Mouse (Mus musculus) ES-E14 (cell line): Measurements from ENCODE around the gene Grap. TPM values are rescaled to one million over a fixed set of nuclear protein-coding genes. Genes with fewer than 3 reads are reported as not detected.

ENCODE experiments used
- DNase-seq: peaks from one replicate; pipeline ENCODE4 v3.0.0-alpha.2; 2013; ENCODE audit warnings: low read depth, low spot score
- H3K27ac ChIP-seq: 2 replicates; pipeline ENCODE4 v1.5.1; 2012; ENCODE audit warnings: low read depth, mild to moderate bottlenecking, low read length, moderate library complexity, mixed read lengths; ENCODE audit not compliant: poor library complexity, insufficient read depth, severe bottlenecking
- H3K36me3 ChIP-seq: 2 replicates; pipeline ENCODE4 v1.6.1; 2012; ENCODE audit warnings: mild to moderate bottlenecking, low read length, moderate library complexity, mixed read lengths; ENCODE audit not compliant: control insufficient read depth, poor library complexity, insufficient read depth, severe bottlenecking
- H3K4me1 ChIP-seq, 2 experiments: fragments of 150-350 bp in 1 of 2; sonication (generic) in 1 of 2; 2 replicates each; pipeline ENCODE4 v1.6.1; 2012; ENCODE audit warnings: low read length in 2 of 2, mild to moderate bottlenecking in 1 of 2, mixed read lengths in 1 of 2; ENCODE audit not compliant: control insufficient read depth in 2 of 2, insufficient read depth in 2 of 2, poor library complexity in 1 of 2
- H3K4me3 ChIP-seq, 2 experiments: fragments of 150-350 bp in 1 of 2; sonication (generic) in 1 of 2; 2 replicates each; pipeline ENCODE4 v1.5.1; 2012; ENCODE audit warnings: low read length in 2 of 2, low read depth in 1 of 2, mild to moderate bottlenecking in 1 of 2, mixed read lengths in 1 of 2; ENCODE audit not compliant: insufficient read depth in 1 of 2, poor library complexity in 1 of 2, severe bottlenecking in 1 of 2
- H3K9ac ChIP-seq: 2 replicates; pipeline ENCODE4 v1.6.1; 2012; ENCODE audit warnings: low read depth, mild to moderate bottlenecking, low read length, mixed read lengths; ENCODE audit not compliant: poor library complexity, insufficient read depth, severe bottlenecking
- H3K9me3 ChIP-seq: fragments of 150-350 bp; sonication (generic); 2 replicates; pipeline ENCODE4 v1.6.1; 2012; ENCODE audit warnings: low read depth, mild to moderate bottlenecking, low read length; ENCODE audit not compliant: control insufficient read depth, insufficient read depth
- CHD2 ChIP-seq: IDR thresholded peaks from 2 replicates; pipeline ENCODE4 v1.6.1; 2014; ENCODE audit warnings: mild to moderate bottlenecking, low read depth, low read length, inconsistent platforms
- HCFC1 ChIP-seq: IDR thresholded peaks from 2 replicates; pipeline ENCODE4 v1.6.1; 2012; ENCODE audit warnings: low read length, inconsistent platforms, borderline replicate concordance; ENCODE audit not compliant: insufficient read depth
- MAFK ChIP-seq: IDR thresholded peaks from 2 replicates; pipeline ENCODE4 v1.6.1; 2014; ENCODE audit warnings: mild to moderate bottlenecking, low read depth, low read length, inconsistent platforms; ENCODE audit not compliant: insufficient read depth
- ZC3H11A ChIP-seq: IDR thresholded peaks from 2 replicates; pipeline ENCODE4 v1.6.1; 2012; ENCODE audit warnings: low read depth, mild to moderate bottlenecking, inconsistent platforms, low read length, borderline replicate concordance
- ZNF384 ChIP-seq: IDR thresholded peaks from 2 replicates; pipeline ENCODE4 v1.6.1; 2012; ENCODE audit warnings: low read depth, low read length, inconsistent platforms
- in situ Hi-C, 2 experiments: fragments of 600-800 bp; cut with MboI; formaldehyde crosslinking; loops; one replicate each; pipeline ENCODE4 v1.15.1; 2025; ENCODE audit warnings: low sequenced_read_pairs in 2 of 2, inconsistent platforms in 1 of 2; ENCODE audit not compliant: unreplicated experiment in 2 of 2
- total RNA-seq: library from RNA; depleted of rRNA; stranded (reverse); fragments of 300-350 nt; gene quantifications from 2 replicates; pipeline ENCODE4 v1.2.3, GENCODE M21; 2012

Gene Grap
- total RNA-seq, 1 experiment = 1.5 TPM

DNA sequence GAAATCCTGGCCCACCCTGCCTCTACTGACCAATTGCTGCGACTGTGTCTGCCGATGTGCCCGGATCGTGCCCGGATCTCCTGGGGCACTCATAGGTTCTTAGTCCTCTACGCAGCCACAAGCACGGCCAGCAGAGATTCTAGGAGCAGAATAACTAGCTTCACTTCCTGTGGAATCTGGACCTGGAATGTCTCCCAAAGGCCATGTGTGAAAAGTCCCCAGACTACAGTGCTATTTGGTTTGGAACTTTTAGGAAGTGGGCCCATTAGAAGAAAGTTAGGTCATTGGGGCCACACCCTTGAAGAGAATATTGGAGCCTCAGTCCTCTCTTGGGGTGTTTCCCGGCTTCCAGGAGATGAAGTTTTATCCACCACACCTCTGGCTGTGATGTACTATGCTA is 34.9 kb upstream of the Grap start:
- TF ChIP-seq ZNF384 (no peak), ZC3H11A (no peak), MAFK (no peak), CHD2 (no peak), HCFC1 (no peak)
- in situ Hi-C loops = no loop called here

DNA sequence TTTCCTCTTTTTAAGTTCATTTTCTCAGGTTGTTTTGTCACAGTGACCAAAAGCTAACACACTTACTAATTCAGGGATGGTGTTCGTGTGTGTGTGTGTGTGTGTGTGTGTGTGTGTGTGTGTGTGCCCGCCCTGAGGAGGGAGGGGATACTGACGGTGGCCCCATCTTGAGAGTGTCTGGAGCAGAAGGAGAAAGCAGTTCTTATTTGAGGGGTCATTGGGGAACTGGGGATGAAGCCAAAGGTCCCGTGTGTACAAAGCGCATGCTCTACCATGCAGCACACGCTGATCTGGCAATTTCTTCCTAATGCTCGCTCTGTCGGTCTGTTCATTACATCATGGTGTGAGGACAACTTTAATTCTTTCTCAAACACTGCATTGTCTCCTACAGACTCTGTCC is 34.5 kb upstream of the Grap start:
- in situ Hi-C loops = no loop called here
- no peak for TF ChIP-seq HCFC1

More for the DNA sequence above, 34.9 kb upstream of the Grap start:
- H3K27ac ChIP-seq = no peak overlapping the region
- DNase-seq = no peak
- H3K4me3 ChIP-seq = no peak overlapping the region
- no peak overlapping the region for H3K9ac ChIP-seq
- no peaks in the 10 kb centered on the region for H3K36me3 ChIP-seq
- no peaks in the 10 kb centered on the region for H3K9me3 ChIP-seq
- peaks cover 0 to 10% of the 10 kb centered on the region in 2 experiments; a peak in 2 of 4 replicates for H3K4me1 ChIP-seq

DNA sequence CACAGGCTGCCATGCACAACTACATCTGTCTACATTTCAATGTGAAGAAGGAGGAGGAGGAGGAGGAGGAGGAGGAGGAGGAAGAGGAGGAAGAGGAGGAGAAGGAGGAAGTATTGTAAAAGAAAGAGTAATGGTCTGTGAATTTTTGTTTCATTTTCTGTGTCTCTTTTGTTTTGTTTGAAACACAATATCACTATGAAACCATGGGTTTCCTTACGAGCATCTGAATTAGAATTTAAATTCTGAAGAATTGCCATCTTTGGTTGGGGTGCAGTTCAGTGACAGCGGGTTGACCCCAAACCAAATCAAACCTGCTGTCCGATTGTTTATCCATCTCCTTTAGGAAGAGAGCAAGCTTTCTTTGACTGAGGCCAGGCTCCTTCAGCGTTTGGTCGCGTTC is 33.7 kb upstream of the Grap start:
- in situ Hi-C loops = no loop called here
- TF ChIP-seq ZC3H11A (no peak), HCFC1 (no peak), ZNF384 (no peak), MAFK (no peak), CHD2 (no peak)
- H3K9ac ChIP-seq = no peak overlapping the region
- peaks cover 0 to 13% of the 10 kb centered on the region in 2 experiments; a peak in 2 of 4 replicates for H3K4me1 ChIP-seq
- DNase-seq = no peak
- no peaks in the 10 kb centered on the region for H3K9me3 ChIP-seq
- H3K27ac ChIP-seq = no peak overlapping the region
- H3K4me3 ChIP-seq = peak overlapping the region in 1 of 2 experiments; percentile 48; a peak in 1 of 4 replicates
- no peaks in the 10 kb centered on the region for H3K36me3 ChIP-seq

More for the DNA sequence above, 34.5 kb upstream of the Grap start:
- no peak overlapping the region for H3K9ac ChIP-seq
- no peaks in the 10 kb centered on the region for H3K36me3 ChIP-seq
- H3K9me3 ChIP-seq = no peaks in the 10 kb centered on the region
- no peak overlapping the region for H3K4me3 ChIP-seq
- no peak overlapping the region for H3K27ac ChIP-seq
- peaks cover 0 to 10% of the 10 kb centered on the region in 2 experiments; a peak in 2 of 4 replicates for H3K4me1 ChIP-seq
- DNase-seq = no peak

DNA sequence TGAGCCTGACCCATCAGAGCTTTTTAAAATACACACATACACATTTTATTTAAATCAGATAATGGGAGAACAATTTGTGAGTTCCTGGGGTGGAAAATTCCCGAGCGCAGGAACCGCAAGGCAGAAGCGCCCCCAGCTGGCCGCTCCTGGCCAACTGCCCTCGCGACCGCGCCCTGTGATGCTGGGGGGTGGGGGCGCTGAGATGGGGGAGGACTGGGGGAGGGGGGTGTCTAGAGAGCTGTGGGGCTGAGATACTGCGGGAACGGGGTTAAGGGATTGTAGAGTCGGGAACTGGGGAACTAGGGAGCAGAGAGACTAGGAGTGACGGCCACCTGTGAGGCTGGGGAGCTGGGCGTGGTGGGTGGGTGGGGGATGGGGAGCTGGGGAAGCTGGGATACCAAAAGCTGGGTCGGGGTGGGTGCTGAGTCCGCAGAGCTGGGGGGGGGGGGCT is 33.2 kb upstream of the Grap start:
- DNase-seq = peak; percentile 45

More for the DNA sequence above, 33.2 kb upstream of the Grap start:
- no peaks in the 10 kb centered on the region for H3K9me3 ChIP-seq
- in situ Hi-C loops = loop anchor here in 1 of 2 experiments (10.0 kb wide), 1 partner anchor 95 kb away; no protein-coding TSS in a partner anchor
- peaks cover 0 to 13% of the 10 kb centered on the region in 2 experiments; a peak in 2 of 4 replicates for H3K4me1 ChIP-seq
- H3K27ac ChIP-seq = peak overlapping the region; percentile 61; the same call in 1 of the 2 replicates
- peak overlapping the region; percentile 48 to 50; a peak in 3 of 4 replicates for H3K4me3 ChIP-seq
- H3K9ac ChIP-seq = no peak overlapping the region
- no peaks in the 10 kb centered on the region for H3K36me3 ChIP-seq
- TF ChIP-seq ZNF384 (no peak), MAFK (no peak), ZC3H11A (no peak), HCFC1 (no peak), CHD2 (no peak)
